Mouse (Mus musculus) CH12.LX (cell line): Measurements from ENCODE around the gene Nup188. TPM values are rescaled to one million over a fixed set of nuclear protein-coding genes. Genes with fewer than 3 reads are reported as not detected.
A peak's percentile ranks its signal among the peaks of the same experiment; 100 is the strongest.

ENCODE experiments used
- DNase-seq: peaks from one replicate; pipeline ENCODE4 v3.0.0-alpha.2; 2013; ENCODE audit errors: extremely low read depth
- H3K27ac ChIP-seq: 2 replicates; pipeline ENCODE4 v1.5.1; 2012; ENCODE audit warnings: low read depth, mild to moderate bottlenecking, control low read depth, moderate library complexity; ENCODE audit not compliant: insufficient read depth
- H3K27me3 ChIP-seq: replicated peaks from 2 replicates; pipeline ENCODE3; 2012; ENCODE audit warnings: inconsistent platforms
- H3K36me3 ChIP-seq, 2 experiments: replicated peaks in 1 of 2; 2 replicates each; pipeline versions ENCODE3 to v1.6.1; 2012; ENCODE audit warnings: inconsistent platforms in 1 of 2, low read length in 1 of 2, mild to moderate bottlenecking in 1 of 2, mixed read lengths in 1 of 2, moderate library complexity in 1 of 2; ENCODE audit not compliant: control insufficient read depth in 1 of 2, insufficient read depth in 1 of 2
- H3K4me1 ChIP-seq, 2 experiments: 2 replicates each; pipeline ENCODE4 v1.6.1; 2012; ENCODE audit warnings: inconsistent platforms in 1 of 2, moderate library complexity in 1 of 2; ENCODE audit not compliant: insufficient read depth in 2 of 2, control insufficient read depth in 1 of 2
- H3K4me2 ChIP-seq: 2 replicates; pipeline ENCODE4 v1.6.1; 2012; ENCODE audit warnings: low read depth, mild to moderate bottlenecking, control low read depth; ENCODE audit not compliant: poor library complexity, insufficient read depth, severe bottlenecking
- H3K4me3 ChIP-seq, 3 experiments: fragments of 150-350 bp in 1 of 3; sonication (generic) in 1 of 3; replicated peaks in 1 of 3; 2 replicates each; pipeline versions ENCODE3 to v1.5.1; 2011 to 2012; ENCODE audit warnings: low read depth in 2 of 3, low read length in 2 of 3, mild to moderate bottlenecking in 2 of 3, moderate library complexity in 2 of 3, control low read depth in 1 of 3, improper control_type of control experiment in 1 of 3, inconsistent platforms in 1 of 3, mixed read lengths in 1 of 3; ENCODE audit not compliant: poor library complexity in 1 of 3
- H3K79me2 ChIP-seq: replicated peaks from 2 replicates; pipeline ENCODE4 v1.6.1; 2012; ENCODE audit warnings: mild to moderate bottlenecking, moderate library complexity; ENCODE audit not compliant: control insufficient read depth, poor library complexity, insufficient read depth, severe bottlenecking; ENCODE audit errors: extremely low read depth
- H3K9ac ChIP-seq: 2 replicates; pipeline ENCODE4 v1.6.1; 2012; ENCODE audit warnings: low read depth, mild to moderate bottlenecking, control low read depth, moderate library complexity; ENCODE audit not compliant: insufficient read depth
- H3K9me3 ChIP-seq: replicated peaks from 2 replicates; pipeline ENCODE3; 2012; ENCODE audit warnings: low read length, inconsistent platforms, mixed read lengths
- BHLHE40 ChIP-seq: IDR thresholded peaks from 2 replicates; pipeline ENCODE4 v1.6.1; 2011; ENCODE audit warnings: mild to moderate bottlenecking, low read depth, low read length, improper control_type of control experiment
- CHD1 ChIP-seq: IDR thresholded peaks from 2 replicates; pipeline ENCODE4 v1.6.1; 2012; ENCODE audit warnings: low read depth, low read length, improper control_type of control experiment, inconsistent platforms
- CHD2 ChIP-seq: IDR thresholded peaks from 2 replicates; pipeline ENCODE4 v1.6.1; 2011; ENCODE audit warnings: low read length, improper control_type of control experiment
- CTCF ChIP-seq, 2 experiments: IDR thresholded peaks in 1 of 2; conservative IDR thresholded peaks in 1 of 2; 2 replicates each; pipeline ENCODE4 v1.5.1; 2011 to 2012; ENCODE audit warnings: low read depth in 2 of 2, low read length in 2 of 2, improper control_type of control experiment in 1 of 2, inconsistent platforms in 1 of 2, mild to moderate bottlenecking in 1 of 2, moderate library complexity in 1 of 2
- E2F4 ChIP-seq: IDR thresholded peaks from 2 replicates; pipeline ENCODE4 v1.6.1; 2011; ENCODE audit warnings: low read depth, low read length, improper control_type of control experiment; ENCODE audit not compliant: insufficient replicate concordance
- ELF1 ChIP-seq: IDR thresholded peaks from 2 replicates; pipeline ENCODE4 v1.6.1; 2014; ENCODE audit warnings: low read depth, mild to moderate bottlenecking, inconsistent platforms, low read length, improper control_type of control experiment
- EP300 ChIP-seq: IDR thresholded peaks from 2 replicates; pipeline ENCODE4 v1.6.1; 2011; ENCODE audit warnings: low read length, improper control_type of control experiment
- ETS1 ChIP-seq: conservative IDR thresholded peaks from 2 replicates; pipeline ENCODE4 v1.6.1; 2012; ENCODE audit warnings: low read depth, mild to moderate bottlenecking, inconsistent platforms, low read length, improper control_type of control experiment, moderate library complexity
- GABPA ChIP-seq: IDR thresholded peaks from 2 replicates; pipeline ENCODE4 v1.6.1; 2012; ENCODE audit warnings: low read depth, low read length, improper control_type of control experiment, inconsistent platforms; ENCODE audit not compliant: insufficient replicate concordance
- HCFC1 ChIP-seq: IDR thresholded peaks from 2 replicates; pipeline ENCODE4 v1.6.1; 2012; ENCODE audit warnings: low read depth, mild to moderate bottlenecking, inconsistent platforms, low read length, improper control_type of control experiment
- IRF4 ChIP-seq: IDR thresholded peaks from 2 replicates; pipeline ENCODE4 v1.6.1; 2014; ENCODE audit warnings: low read depth, mild to moderate bottlenecking, inconsistent platforms, low read length, improper control_type of control experiment
- JUN ChIP-seq: IDR thresholded peaks from 2 replicates; pipeline ENCODE4 v1.6.1; 2011; ENCODE audit warnings: low read depth, mild to moderate bottlenecking, low read length, improper control_type of control experiment, moderate library complexity; ENCODE audit not compliant: insufficient read depth
- JUND ChIP-seq: conservative IDR thresholded peaks from 2 replicates; pipeline ENCODE4 v1.6.1; 2011; ENCODE audit warnings: low read depth, low read length, improper control_type of control experiment
- KAT2A ChIP-seq: IDR thresholded peaks from 2 replicates; pipeline ENCODE4 v1.6.1; 2012; ENCODE audit warnings: low read length, improper control_type of control experiment, inconsistent platforms; ENCODE audit not compliant: insufficient replicate concordance
- MAFK ChIP-seq: IDR thresholded peaks from 2 replicates; pipeline ENCODE4 v1.6.1; 2011; ENCODE audit warnings: low read length, improper control_type of control experiment; ENCODE audit not compliant: insufficient replicate concordance
- MAX ChIP-seq: IDR thresholded peaks from 2 replicates; pipeline ENCODE4 v1.6.1; 2011; ENCODE audit warnings: low read length, improper control_type of control experiment
- MAZ ChIP-seq: IDR thresholded peaks from 2 replicates; pipeline ENCODE4 v1.6.1; 2012; ENCODE audit warnings: low read depth, mild to moderate bottlenecking, inconsistent platforms, low read length, improper control_type of control experiment, moderate library complexity
- MEF2A ChIP-seq: IDR thresholded peaks from 2 replicates; pipeline ENCODE4 v1.6.1; 2014; ENCODE audit warnings: low read depth, mild to moderate bottlenecking, inconsistent platforms, low read length, improper control_type of control experiment, borderline replicate concordance
- MXI1 ChIP-seq: IDR thresholded peaks from 2 replicates; pipeline ENCODE4 v1.6.1; 2011; ENCODE audit warnings: mild to moderate bottlenecking, low read depth, low read length, improper control_type of control experiment
- MYC ChIP-seq: IDR thresholded peaks from 2 replicates; pipeline ENCODE4 v1.6.1; 2011; ENCODE audit warnings: low read depth, mild to moderate bottlenecking, improper control_type of control experiment, low read length
- NELFE ChIP-seq: IDR thresholded peaks from 2 replicates; pipeline ENCODE4 v1.6.1; 2011; ENCODE audit warnings: low read depth, low read length, improper control_type of control experiment
- NRF1 ChIP-seq: IDR thresholded peaks from 2 replicates; pipeline ENCODE4 v1.6.1; 2014; ENCODE audit warnings: low read depth, mild to moderate bottlenecking, inconsistent platforms, low read length, improper control_type of control experiment, moderate library complexity
- PAX5 ChIP-seq: IDR thresholded peaks from 2 replicates; pipeline ENCODE4 v1.6.1; 2012; ENCODE audit warnings: low read length, inconsistent platforms, mixed read lengths
- POLR2A ChIP-seq: IDR thresholded peaks from 2 replicates; pipeline ENCODE4 v1.6.1; 2011; ENCODE audit warnings: low read depth, mild to moderate bottlenecking, improper control_type of control experiment, low read length
- POLR2AphosphoS2 ChIP-seq: IDR thresholded peaks from 2 replicates; pipeline ENCODE4 v1.6.1; 2011; ENCODE audit warnings: low read depth, low read length, improper control_type of control experiment
- RAD21 ChIP-seq: IDR thresholded peaks from 2 replicates; pipeline ENCODE4 v1.6.1; 2011; ENCODE audit warnings: low read depth, mild to moderate bottlenecking, low read length, improper control_type of control experiment, moderate library complexity
- RCOR1 ChIP-seq: conservative IDR thresholded peaks from 2 replicates; pipeline ENCODE4 v1.6.1; 2012; ENCODE audit warnings: low read depth, mild to moderate bottlenecking, inconsistent platforms, low read length, improper control_type of control experiment
- SIN3A ChIP-seq: IDR thresholded peaks from 2 replicates; pipeline ENCODE4 v1.6.1; 2012; ENCODE audit warnings: low read length, improper control_type of control experiment, inconsistent platforms
- SMC3 ChIP-seq: IDR thresholded peaks from 2 replicates; pipeline ENCODE4 v1.6.1; 2011; ENCODE audit warnings: low read depth, low read length, improper control_type of control experiment
- TBP ChIP-seq: conservative IDR thresholded peaks from 2 replicates; pipeline ENCODE4 v1.6.1; 2011; ENCODE audit warnings: low read depth, low read length, improper control_type of control experiment
- TCF12 ChIP-seq: IDR thresholded peaks from 2 replicates; pipeline ENCODE4 v1.6.1; 2014; ENCODE audit warnings: low read depth, mild to moderate bottlenecking, inconsistent platforms, low read length, improper control_type of control experiment
- UBTF ChIP-seq: IDR thresholded peaks from 2 replicates; pipeline ENCODE4 v1.6.1; 2012; ENCODE audit warnings: low read depth, mild to moderate bottlenecking, inconsistent platforms, low read length, improper control_type of control experiment, moderate library complexity
- USF1 ChIP-seq: IDR thresholded peaks from 2 replicates; pipeline ENCODE4 v1.6.1; 2014; ENCODE audit warnings: low read depth, mild to moderate bottlenecking, inconsistent platforms, low read length, improper control_type of control experiment
- USF2 ChIP-seq: conservative IDR thresholded peaks from 2 replicates; pipeline ENCODE4 v1.6.1; 2011; ENCODE audit warnings: low read depth, low read length, improper control_type of control experiment
- ZC3H11A ChIP-seq: IDR thresholded peaks from 2 replicates; pipeline ENCODE4 v1.6.1; 2012; ENCODE audit warnings: low read depth, mild to moderate bottlenecking, inconsistent platforms, low read length, improper control_type of control experiment
- ZKSCAN1 ChIP-seq: IDR thresholded peaks from 2 replicates; pipeline ENCODE4 v1.6.1; 2012; ENCODE audit warnings: low read depth, inconsistent platforms, low read length, improper control_type of control experiment, borderline replicate concordance
- ZMIZ1 ChIP-seq: IDR thresholded peaks from 2 replicates; pipeline ENCODE4 v1.6.1; 2012; ENCODE audit warnings: low read depth, mild to moderate bottlenecking, inconsistent platforms, low read length, improper control_type of control experiment
- ZNF384 ChIP-seq: IDR thresholded peaks from 2 replicates; pipeline ENCODE4 v1.6.1; 2012; ENCODE audit warnings: low read depth, low read length, improper control_type of control experiment, inconsistent platforms
- dilution Hi-C: fragments of 300-500 bp; cut with MboI; formaldehyde crosslinking; loops from 2 replicates; pipeline ENCODE4 v1.14.3; 2020; ENCODE audit warnings: low sequenced_read_pairs; ENCODE audit not compliant: extremely low pct_unique_long_range_greater_than_20kb, extremely low pct_ligation_motif_present
- in situ Hi-C: fragments of 300-500 bp; cut with MboI; formaldehyde crosslinking; loops from 3 replicates; pipeline ENCODE4 v1.14.3; 2019; ENCODE audit warnings: low sequenced_read_pairs, low pct_ligation_motif_present, low pct_unique_long_range_greater_than_20kb, mixed read lengths
- polyA plus RNA-seq: library from polyadenylated mRNA; unstranded; fragments of >175 nt; gene quantifications from 2 replicates; pipeline ENCODE4 v1.2.1, GENCODE M21; 2012; ENCODE audit warnings: low read depth; ENCODE audit not compliant: insufficient read length
- total RNA-seq, 2 experiments: library from RNA; depleted of rRNA; stranded (reverse); fragments of 300-350 nt in 1 of 2; fragments of >200 nt in 1 of 2; gene quantifications; 2 replicates each; pipeline ENCODE4 v1.2.3; 2012 to 2014

Nup188 gene
- total and polyA plus RNA-seq, 3 experiments: 19.7 to 58.8 (median 47.6) TPM

GRCm38 (mm10) chr2:30392114-30392576, 105.9 kb downstream of the Nup188 start, which contains the start of gene Dolpp1:
Dolpp1 (plus strand) TSS chr2:30392254.
- TF ChIP-seq E2F4: no peak
- TF ChIP-seq ELF1: 0 out of 2 replicates have a peak, but pooled peaks have one; percentile 31
- no peak for TF ChIP-seq MAFK
- no peak for TF ChIP-seq KAT2A
- no peak for TF ChIP-seq USF1
- TF ChIP-seq POLR2AphosphoS2: peak; percentile 67; the same call in 1 of the 2 replicates
- TF ChIP-seq POLR2A: peak; percentile 71; the same call in 1 of the 2 replicates
- TF ChIP-seq CHD2: peak; percentile 97
- 0 out of 2 replicates have a peak, but pooled peaks have one; percentile 40 for TF ChIP-seq MAZ
- peak; percentile 81 for TF ChIP-seq SIN3A
- no peak for TF ChIP-seq CHD1
- no peak for TF ChIP-seq MYC
- TF ChIP-seq ZKSCAN1: no peak
- TF ChIP-seq ETS1: no peak
- no peak for TF ChIP-seq JUN
- TF ChIP-seq BHLHE40: 0 out of 2 replicates have a peak, but pooled peaks have one; percentile 27
- TF ChIP-seq MAX: no peak
- no peak for TF ChIP-seq MEF2A
- peak; percentile 64 for TF ChIP-seq HCFC1
- no peak for TF ChIP-seq SMC3
- no peak for TF ChIP-seq RAD21
- TF ChIP-seq CTCF (conservative IDR thresholded peaks at IDR 0.05 in 1 of 2, IDR thresholded peaks at IDR 0.05 in 1 of 2; ENCODE audit: low read depth in 2 of 2, low read length in 2 of 2): no peak
- no peak for TF ChIP-seq EP300
- no peak for TF ChIP-seq UBTF
- TF ChIP-seq ZMIZ1: peak; percentile 83; the same call in 1 of the 2 replicates
- TF ChIP-seq TBP: no peak
- no peak for TF ChIP-seq ZC3H11A
- no peak for TF ChIP-seq NRF1
- no peak for TF ChIP-seq GABPA
- no peak for TF ChIP-seq PAX5
- no peak for TF ChIP-seq USF2
- peak; percentile 77; the same call in 1 of the 2 replicates for TF ChIP-seq MXI1
- TF ChIP-seq NELFE: peak; percentile 70; the same call in 1 of the 2 replicates
- TF ChIP-seq ZNF384: no peak
- no peak for TF ChIP-seq JUND
- no peak for TF ChIP-seq RCOR1
- TF ChIP-seq TCF12: peak; percentile 68; the same call in 1 of the 2 replicates
- TF ChIP-seq IRF4: no peak
- TF ChIP-seq, all 38 proteins: peak for 12
- in situ Hi-C loops: no loop called here
- peaks cover 9 to 23% of the 10 kb centered on the region in 2 experiments for H3K4me1 ChIP-seq

More at GRCm38 (mm10) chr2:30392114-30392576, 105.9 kb downstream of the Nup188 start, which contains the start of gene Dolpp1:
- H3K27ac ChIP-seq: no peak within 1 kb of the TSS
- 0 out of 2 replicates have a peak, but pooled peaks cover 3% of the 10 kb centered on the region for H3K79me2 ChIP-seq
- H3K4me3 ChIP-seq: peak within 1 kb of the TSS; percentile 73 to 87 (median 86)
- peak; percentile 98 for DNase-seq
- dilution Hi-C loops: no loop called here
- peak within 1 kb of the TSS; percentile 60 for H3K4me2 ChIP-seq
- H3K27me3 ChIP-seq: no peaks in the 10 kb centered on the region
- H3K36me3 ChIP-seq: peaks cover 10 to 34% of the 10 kb centered on the region in 2 experiments
- peak within 1 kb of the TSS; percentile 61 for H3K9ac ChIP-seq
- no peaks in the 10 kb centered on the region for H3K9me3 ChIP-seq
